Mouse (Mus musculus): Measurements from ENCODE around the gene Gata5.

The Gata5 gene

GRCm38 (mm10) chr2:180334551-180334986 lies at the start of gene Gata5:
Gata5 (minus strand) TSS chr2:180334699.
- CTCF ChIA-PET = no interaction called here

GRCm38 (mm10) chr2:180376730-180377129 lies 42.2 kb upstream of the Gata5 start:
- CTCF ChIA-PET = no interaction called here

GRCm38 (mm10) chr2:180373256-180373655 lies 38.8 kb upstream of the Gata5 start:
- CTCF ChIA-PET = no interaction called here

GRCm38 (mm10) chr2:180368359-180368758 lies 33.9 kb upstream of the Gata5 start:
- CTCF ChIA-PET = no interaction called here

GRCm38 (mm10) chr2:180367350-180367749 lies 32.9 kb upstream of the Gata5 start:
- CTCF ChIA-PET = no interaction called here

- CTCF ChIA-PET = no interaction called here
These were observed 28.9 kb upstream of the Gata5 start for GRCm38 (mm10) chr2:180363434-180363720.

- CTCF ChIA-PET = no interaction called here
These were observed 28.3 kb upstream of the Gata5 start for GRCm38 (mm10) chr2:180362585-180363433.

GRCm38 (mm10) chr2:180359062-180359461 lies 24.6 kb upstream of the Gata5 start:
- CTCF ChIA-PET = no interaction called here

- CTCF ChIA-PET = no interaction called here
These were observed 18.8 kb upstream of the Gata5 start for GRCm38 (mm10) chr2:180353338-180353737.

- CTCF ChIA-PET = no interaction called here
These were observed 16.2 kb upstream of the Gata5 start for GRCm38 (mm10) chr2:180350700-180351099.

GRCm38 (mm10) chr2:180346820-180347497 lies 12.5 kb upstream of the Gata5 start:
- CTCF ChIA-PET = interaction anchor here (0.7 to 1.2 kb wide), 3 partner anchors 66 to 177 kb away, joined by 3 read pairs; no protein-coding TSS in a partner anchor

- CTCF ChIA-PET = no interaction called here
These were observed 8.6 kb upstream of the Gata5 start for GRCm38 (mm10) chr2:180343092-180343491.

GRCm38 (mm10) chr2:180342189-180342588 lies 7.7 kb upstream of the Gata5 start:
- CTCF ChIA-PET = no interaction called here

GRCm38 (mm10) chr2:180341229-180341628 lies 6.7 kb upstream of the Gata5 start:
- CTCF ChIA-PET = no interaction called here

GRCm38 (mm10) chr2:180339886-180340285 lies 5.4 kb upstream of the Gata5 start:
- CTCF ChIA-PET = no interaction called here

GRCm38 (mm10) chr2:180333778-180334550 lies 535 bp downstream of the Gata5 start:
- CTCF ChIA-PET = interaction anchor here (0.7 kb wide), 2 partner anchors 22 to 306 kb away, joined by 8 to 9 read pairs; no protein-coding TSS in a partner anchor

- CTCF ChIA-PET = no interaction called here
These were observed 5.0 kb downstream of the Gata5 start for GRCm38 (mm10) chr2:180329466-180329865.

- CTCF ChIA-PET = no interaction called here
These were observed 11.7 kb downstream of the Gata5 start for GRCm38 (mm10) chr2:180322674-180323355.

- CTCF ChIA-PET = no interaction called here
These were observed 14.3 kb downstream of the Gata5 start for GRCm38 (mm10) chr2:180320216-180320615.

GRCm38 (mm10) chr2:180317591-180317990 lies 16.9 kb downstream of the Gata5 start:
- CTCF ChIA-PET = no interaction called here

- CTCF ChIA-PET = no interaction called here
These were observed 20.2 kb downstream of the Gata5 start for GRCm38 (mm10) chr2:180314292-180314691.

- CTCF ChIA-PET = no interaction called here
These were observed 23.4 kb downstream of the Gata5 start for GRCm38 (mm10) chr2:180311147-180311546.

Data from spleen, embryonic (tissue).